Comparison of ENCODE assay signal across 15 mouse cellular contexts in the genomic region with DNA sequence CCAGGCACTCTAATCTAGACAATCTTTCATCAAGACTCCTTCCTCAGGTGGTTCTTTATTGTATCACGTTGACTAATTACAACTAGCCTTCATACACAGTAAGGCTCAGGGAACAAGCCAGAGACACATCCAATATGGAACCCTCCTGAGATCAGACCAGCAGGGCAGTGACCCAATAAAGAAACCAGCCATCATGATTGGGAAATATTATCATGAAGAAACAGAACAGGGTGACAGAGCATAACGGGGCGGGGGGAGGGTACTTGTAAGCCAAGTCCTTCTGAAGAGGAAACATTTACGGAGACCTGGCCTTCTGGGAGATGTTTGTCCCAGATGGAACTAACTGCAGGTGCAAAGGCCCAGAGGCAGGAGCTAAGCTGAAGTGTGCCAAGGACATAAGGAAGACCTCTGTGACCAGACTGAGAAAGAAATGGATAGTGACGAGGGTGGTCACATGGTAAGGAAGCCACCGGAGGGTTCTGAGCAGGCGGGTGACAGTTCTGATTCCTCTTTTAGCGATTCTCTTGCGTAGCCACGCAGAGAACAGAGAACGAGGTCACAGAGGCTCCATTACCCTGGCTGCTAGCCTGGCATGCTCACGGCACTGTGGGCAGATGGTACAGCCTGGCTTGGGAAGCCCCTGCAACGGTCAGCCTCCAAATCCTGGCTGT. TPM values are rescaled to one million over a fixed set of nuclear protein-coding genes. Genes with fewer than 3 reads are reported as not detected.
DNase-seq lines count a peak whose midpoint lies in the region; ATAC-seq and TF ChIP-seq lines count a peak whose summit lies in the region.
"Had no signal": no experiment of that assay in that cellular context is flagged by ENCODE, and none has a peak within 500 bp of the region (broad histone marks: within the 10 kb centered on the region; RNA-seq: fewer than 3 reads in every experiment).

No protein-coding gene starts in this region.

- no peak for ATAC-seq in lung, postnatal 0 days
- ATAC-seq: forebrain, postnatal 0 days had no signal

- TF ChIP-seq CTCF in lung, postnatal 0 days (IDR thresholded peaks at IDR 0.05): no peak
- TF ChIP-seq CTCF in thymus, adult 2 months (IDR thresholded peaks at IDR 0.05; ENCODE audit: borderline replicate concordance, control insufficient read depth, extremely low read depth, insufficient read depth, low read length, poor library complexity): no peak

- H3K4me1 ChIP-seq in lung, postnatal 0 days (ENCODE audit: insufficient read depth, low read depth, low read length): no peaks in the 10 kb centered on the region
- H3K4me1 ChIP-seq in thymus, adult 2 months (replicated peaks; ENCODE audit: control insufficient read depth, insufficient read depth, low read length): no peaks in the 10 kb centered on the region

- peak; percentile 40 for DNase-seq in lung, postnatal 36 days
- no peak for DNase-seq in lung, postnatal 0 days (ENCODE audit: low spot score)
- DNase-seq in cerebellum, adult 18-20 months: peak; percentile 70 to 72
- peak; percentile 76 to 80 for DNase-seq in cerebellum, postnatal 25 days
- DNase-seq in spleen, postnatal 4 days (ENCODE audit: low spot score in 2 of 2): no peak
- no peak for DNase-seq in thymus, adult 2 months
- DNase-seq in lung, postnatal 14 days: no peak
- DNase-seq: forebrain, postnatal 0 days; heart, postnatal 36 days; kidney, adult 8-10 months; layer of hippocampus, postnatal 36 days; midbrain, embryonic 14.5 days; thymus, postnatal 25 days had no signal

- no peaks in the 10 kb centered on the region for H3K27me3 ChIP-seq in lung, postnatal 0 days (replicated peaks; ENCODE audit: insufficient read depth, low read length)
- H3K27me3 ChIP-seq in thymus, adult 2 months (ENCODE audit: control insufficient read depth, insufficient read depth, low read length): no peaks in the 10 kb centered on the region

- no peak for TF ChIP-seq POLR2A in thymus, adult 2 months (IDR thresholded peaks at IDR 0.05; ENCODE audit: control insufficient read depth, extremely low read depth, insufficient read depth, low read length, poor library complexity)

- H3K9me3 ChIP-seq in lung, postnatal 0 days (ENCODE audit: low read length): no peaks in the 10 kb centered on the region

- H3K9ac ChIP-seq in lung, postnatal 0 days (replicated peaks; ENCODE audit: low read depth): no peak overlapping the region
- H3K9ac ChIP-seq: forebrain, postnatal 0 days had no signal

- TF ChIP-seq EP300 in lung, postnatal 0 days (IDR thresholded peaks at IDR 0.05): no peak

- no peak overlapping the region for H3K4me2 ChIP-seq in lung, postnatal 0 days (replicated peaks; ENCODE audit: low read depth, low read length)
- H3K4me2 ChIP-seq: heart, embryonic 11.5 days had no signal

- WGBS in lung, postnatal 0 days: 88% methylated on average over 13 of the region's 13 CpGs
- WGBS in thymus, adult 2 months: 74% methylated on average over 13 of the region's 13 CpGs

- no peak overlapping the region for H3K27ac ChIP-seq in lung, postnatal 0 days (ENCODE audit: low read length)
- H3K27ac ChIP-seq in thymus, adult 2 months (ENCODE audit: control insufficient read depth, insufficient read depth, low read length): no peak overlapping the region
- H3K27ac ChIP-seq: macrophage had no signal

- no peaks in the 10 kb centered on the region for H3K36me3 ChIP-seq in lung, postnatal 0 days (ENCODE audit: insufficient read depth, low read length)
- H3K36me3 ChIP-seq in thymus, adult 2 months (ENCODE audit: control insufficient read depth, insufficient read depth, low read length): no peaks in the 10 kb centered on the region

- H3K4me3 ChIP-seq in lung, postnatal 0 days (ENCODE audit: low read depth, low read length): no peak overlapping the region
- no peak overlapping the region for H3K4me3 ChIP-seq in thymus, adult 2 months (ENCODE audit: control insufficient read depth, insufficient read depth, low read length)

RNA-seq across cellular contexts. Expression of a gene that starts 36.4 kb away (rescaled TPM):
- 28.4 and 29.4 TPM in 2 replicates for polyA plus RNA-seq in lung, postnatal 0 days (2015; fragmentation: Nextera tagmentation; extraction: Ambion mirVana)
- 4.9 and 5.5 TPM in 2 replicates for polyA plus RNA-seq in thymus, adult 2 months (2012; rRNA removed)
- polyA plus RNA-seq: macrophage had no signal

Comparison
In these comparisons a context has a peak if more than half of its experiments do, and no peak if none do; other contexts are left out.
1. DNase-seq: peak in lung, postnatal 36 days (single experiment), cerebellum, adult 18-20 months (2 of 2) and cerebellum, postnatal 25 days (2 of 2); none in lung, postnatal 0 days (single experiment), spleen, postnatal 4 days (0 of 2), thymus, adult 2 months (single experiment) and lung, postnatal 14 days (single experiment).